Mouse (Mus musculus) MEL (cell line): ENCODE measurements at regions not wholly inside any gene's neighbourhood (a gene's known extent, or its start where the extent isn't known, plus 50 kb on each side); places are given as distances from the start of the nearest gene placed in this dataset.

Experiments used
- CTCF ChIP-seq, 3 experiments: IDR thresholded peaks in 2 of 3; conservative IDR thresholded peaks in 1 of 3; 2 replicates each; pipeline ENCODE4 v1.5.1; 2011 to 2012; ENCODE audit warnings: low read length in 3 of 3, low read depth in 2 of 3, mild to moderate bottlenecking in 2 of 3, improper control_type of control experiment in 1 of 3, inconsistent platforms in 1 of 3, mixed read lengths in 1 of 3, moderate library complexity in 1 of 3; ENCODE audit not compliant: control insufficient read depth in 1 of 3, insufficient read depth in 1 of 3, poor library complexity in 1 of 3, severe bottlenecking in 1 of 3
- EP300 ChIP-seq, 2 experiments: IDR thresholded peaks; 2 replicates each; pipeline ENCODE4 v1.6.1; 2011; ENCODE audit warnings: improper control_type of control experiment in 2 of 2, low read length in 2 of 2, low read depth in 1 of 2, mild to moderate bottlenecking in 1 of 2
- ETS1 ChIP-seq: IDR thresholded peaks from 2 replicates; pipeline ENCODE4 v1.6.1; 2012; ENCODE audit warnings: low read depth, mild to moderate bottlenecking, inconsistent platforms, low read length, improper control_type of control experiment, moderate library complexity
- GATA1 ChIP-seq: IDR thresholded peaks from 2 replicates; pipeline ENCODE4 v1.6.1; 2011; ENCODE audit warnings: low read depth, low read length, improper control_type of control experiment
- HCFC1 ChIP-seq: IDR thresholded peaks from 2 replicates; pipeline ENCODE4 v1.6.1; 2012; ENCODE audit warnings: low read depth, mild to moderate bottlenecking, inconsistent platforms, low read length, improper control_type of control experiment, moderate library complexity
- MYC ChIP-seq: IDR thresholded peaks from 2 replicates; pipeline ENCODE4 v1.6.1; 2011; ENCODE audit warnings: low read depth, mild to moderate bottlenecking, low read length, improper control_type of control experiment, moderate library complexity
- NELFE ChIP-seq: IDR thresholded peaks from 2 replicates; pipeline ENCODE4 v1.6.1; 2011; ENCODE audit warnings: low read depth, low read length, improper control_type of control experiment
- POLR2A ChIP-seq, 2 experiments: IDR thresholded peaks; 2 replicates each; pipeline ENCODE4 v1.6.1; 2011 to 2012; ENCODE audit warnings: low read length in 2 of 2, mild to moderate bottlenecking in 2 of 2, control low read depth in 1 of 2, improper control_type of control experiment in 1 of 2, low read depth in 1 of 2, moderate library complexity in 1 of 2; ENCODE audit not compliant: control insufficient read depth in 1 of 2, insufficient read depth in 1 of 2, poor library complexity in 1 of 2
- SMC3 ChIP-seq: IDR thresholded peaks from 2 replicates; pipeline ENCODE4 v1.6.1; 2011; ENCODE audit warnings: low read depth, low read length, improper control_type of control experiment
- UBTF ChIP-seq: IDR thresholded peaks from 2 replicates; pipeline ENCODE4 v1.6.1; 2012; ENCODE audit warnings: low read depth, mild to moderate bottlenecking, inconsistent platforms, low read length, improper control_type of control experiment, moderate library complexity, borderline replicate concordance; ENCODE audit not compliant: insufficient read depth

DNA sequence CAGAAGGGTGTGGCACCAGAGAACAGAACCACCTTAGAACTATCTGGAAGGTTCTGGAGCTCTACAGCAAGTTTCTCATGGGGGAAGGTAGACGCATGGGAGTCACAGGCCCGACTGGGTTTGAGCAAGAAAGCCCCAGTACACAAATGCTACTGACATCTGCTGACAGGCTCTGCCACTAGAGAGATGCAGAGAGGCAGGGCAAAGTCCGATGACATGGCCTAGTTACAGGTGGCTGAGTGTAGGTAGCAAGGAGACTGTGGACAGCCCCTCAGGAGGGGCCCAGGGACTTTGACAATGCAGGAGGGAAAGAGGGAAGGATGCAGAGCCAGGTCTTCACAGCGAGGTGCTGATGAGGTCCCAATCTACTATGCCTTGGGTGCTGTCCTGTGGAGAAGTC lies 305.3 kb upstream of the Dio3 start:
- TF ChIP-seq CTCF (IDR thresholded peaks at IDR 0.05 in 2 of 3, conservative IDR thresholded peaks at IDR 0.05 in 1 of 3; ENCODE audit: control insufficient read depth in 1 of 3, insufficient read depth in 1 of 3, low read depth in 2 of 3, low read length in 3 of 3, poor library complexity in 1 of 3, severe bottlenecking in 1 of 3) (no peak), MYC (no peak), HCFC1 (no peak), EP300 (IDR thresholded peaks at IDR 0.05; ENCODE audit: low read depth in 1 of 2, low read length in 2 of 2) (no peak), GATA1 (no peak), POLR2A (IDR thresholded peaks at IDR 0.05; ENCODE audit: control insufficient read depth in 1 of 2, insufficient read depth in 1 of 2, low read depth in 1 of 2, low read length in 2 of 2, poor library complexity in 1 of 2) (no peak), SMC3 (no peak), UBTF (no peak), NELFE (no peak), ETS1 (no peak)
